Mouse (Mus musculus) urinary bladder, adult 18-20 months (tissue): ENCODE measurements around the gene Pip4k2b.

Experiments
- DNase-seq, 2 experiments: peaks; one replicate each; pipeline ENCODE4 v3.0.0; 2022; ENCODE audit warnings: low spot score in 2 of 2, mixed read lengths in 2 of 2

Pip4k2b gene

GRCm38 (mm10) chr11:97666794-97667193 is 77.7 kb downstream of the Pip4k2b start:
- DNase-seq: no peak

- no peak for DNase-seq
Measured at GRCm38 (mm10) chr11:97666221-97666620, 78.3 kb downstream of the Pip4k2b start.

- DNase-seq: no peak
Measured at GRCm38 (mm10) chr11:97665431-97665830, 79.1 kb downstream of the Pip4k2b start.
